Mouse (Mus musculus): ENCODE results near the gene Gfod2.

- TF ChIP-seq GATA1 (IDR thresholded peaks at IDR 0.05; ENCODE audit: borderline replicate concordance, low read length) (no peak), FLI1 (IDR thresholded peaks at IDR 0.05; ENCODE audit: low read length) (no peak)
Measured at GRCm38 (mm10) chr8:105743301-105743700, 15.2 kb downstream of the Gfod2 start.

Data from megakaryocyte, embryonic 14.5 days (primary cell).